Mouse (Mus musculus): Measurements from ENCODE around the gene Atrn. TPM values are rescaled to one million over a fixed set of nuclear protein-coding genes. Genes with fewer than 3 reads are reported as not detected.

Atrn gene
- polyA plus RNA-seq, 1 experiment from 2014 or later, result 5.0 TPM

GRCm38 (mm10) chr2:131055631-131056030 is 149.3 kb downstream of the Atrn start:
- H3K27me3 ChIP-seq (ENCODE audit: control insufficient read depth, insufficient read depth, low read depth, low read length), result peaks cover 43% of the 10 kb centered on the region
- H3K27ac ChIP-seq (ENCODE audit: low read length), result no peak overlapping the region
- H3K4me1 ChIP-seq (replicated peaks; ENCODE audit: control insufficient read depth, insufficient read depth, low read length), result peaks cover 23% of the 10 kb centered on the region
- no peak overlapping the region for H3K9ac ChIP-seq (ENCODE audit: low read length)
- no peaks in the 10 kb centered on the region for H3K9me3 ChIP-seq (ENCODE audit: control insufficient read depth, low read length)
- WGBS, result 4% methylated on average over 10 of the region's 10 CpGs
- no peaks in the 10 kb centered on the region for H3K36me3 ChIP-seq (ENCODE audit: control insufficient read depth, insufficient read depth, low read length)
- no peak overlapping the region for H3K4me3 ChIP-seq (ENCODE audit: low read length)
- H3K4me2 ChIP-seq (ENCODE audit: low read depth, low read length), result peak overlapping the region; percentile 3; the same call in 1 of the 2 replicates
- peak; percentile 38; the same call in 1 of the 2 replicates for ATAC-seq (ENCODE audit: low read depth)

- no peak overlapping the region for H3K27ac ChIP-seq (ENCODE audit: low read length)
- H3K4me1 ChIP-seq (replicated peaks; ENCODE audit: control insufficient read depth, insufficient read depth, low read length), result peaks cover 23% of the 10 kb centered on the region
- no peaks in the 10 kb centered on the region for H3K36me3 ChIP-seq (ENCODE audit: control insufficient read depth, insufficient read depth, low read length)
- WGBS, result 2% methylated on average over 10 of the region's 10 CpGs
- peak; percentile 49; the same call in 1 of the 2 replicates for ATAC-seq (ENCODE audit: low read depth)
- H3K9me3 ChIP-seq (ENCODE audit: control insufficient read depth, low read length), result no peaks in the 10 kb centered on the region
- peaks cover 42% of the 10 kb centered on the region for H3K27me3 ChIP-seq (ENCODE audit: control insufficient read depth, insufficient read depth, low read depth, low read length)
- no peak overlapping the region for H3K4me3 ChIP-seq (ENCODE audit: low read length)
- no peak overlapping the region for H3K9ac ChIP-seq (ENCODE audit: low read length)
- peak overlapping the region; percentile 3 for H3K4me2 ChIP-seq (ENCODE audit: low read depth, low read length)
These were observed 149.9 kb downstream of the Atrn start for GRCm38 (mm10) chr2:131056191-131056590.

GRCm38 (mm10) chr2:131058672-131059071 is 152.4 kb downstream of the Atrn start:
- H3K4me1 ChIP-seq (replicated peaks; ENCODE audit: control insufficient read depth, insufficient read depth, low read length), result peaks cover 26% of the 10 kb centered on the region
- 89% methylated on average over 8 of the region's 8 CpGs for WGBS

GRCm38 (mm10) chr2:131059377-131059776 is 153.1 kb downstream of the Atrn start:
- peaks cover 19% of the 10 kb centered on the region for H3K4me1 ChIP-seq (replicated peaks; ENCODE audit: control insufficient read depth, insufficient read depth, low read length)
- H3K27ac ChIP-seq (ENCODE audit: low read length), result no peak overlapping the region

More at GRCm38 (mm10) chr2:131058672-131059071, 152.4 kb downstream of the Atrn start:
- no peak overlapping the region for H3K27ac ChIP-seq (ENCODE audit: low read length)
- H3K36me3 ChIP-seq (ENCODE audit: control insufficient read depth, insufficient read depth, low read length), result no peaks in the 10 kb centered on the region
- ATAC-seq (ENCODE audit: low read depth), result no peak
- no peak overlapping the region for H3K4me2 ChIP-seq (ENCODE audit: low read depth, low read length)
- H3K4me3 ChIP-seq (ENCODE audit: low read length), result no peak overlapping the region
- no peak overlapping the region for H3K9ac ChIP-seq (ENCODE audit: low read length)
- peaks cover 32% of the 10 kb centered on the region for H3K27me3 ChIP-seq (ENCODE audit: control insufficient read depth, insufficient read depth, low read depth, low read length)
- H3K9me3 ChIP-seq (ENCODE audit: control insufficient read depth, low read length), result no peaks in the 10 kb centered on the region

GRCm38 (mm10) chr2:131059781-131060540 is 153.7 kb downstream of the Atrn start:
- H3K36me3 ChIP-seq (ENCODE audit: control insufficient read depth, insufficient read depth, low read length), result no peaks in the 10 kb centered on the region

More at GRCm38 (mm10) chr2:131059377-131059776, 153.1 kb downstream of the Atrn start:
- H3K27me3 ChIP-seq (ENCODE audit: control insufficient read depth, insufficient read depth, low read depth, low read length), result peaks cover 29% of the 10 kb centered on the region
- H3K4me3 ChIP-seq (ENCODE audit: low read length), result no peak overlapping the region
- no peaks in the 10 kb centered on the region for H3K36me3 ChIP-seq (ENCODE audit: control insufficient read depth, insufficient read depth, low read length)
- WGBS, result 12% methylated on average over 1 of the region's 1 CpGs
- no peak overlapping the region for H3K9ac ChIP-seq (ENCODE audit: low read length)
- H3K4me2 ChIP-seq (ENCODE audit: low read depth, low read length), result no peak overlapping the region
- no peaks in the 10 kb centered on the region for H3K9me3 ChIP-seq (ENCODE audit: control insufficient read depth, low read length)
- ATAC-seq (ENCODE audit: low read depth), result peak; percentile 41; the same call in 1 of the 2 replicates

GRCm38 (mm10) chr2:131060784-131061183 is 154.5 kb downstream of the Atrn start:
- Histone ChIP-seq H3K4me3 (ENCODE audit: low read length) (no peak overlapping the region), H3K36me3 (ENCODE audit: control insufficient read depth, insufficient read depth, low read length) (no peaks in the 10 kb centered on the region), H3K27me3 (ENCODE audit: control insufficient read depth, insufficient read depth, low read depth, low read length) (peaks cover 22% of the 10 kb centered on the region), H3K4me2 (ENCODE audit: low read depth, low read length) (no peak overlapping the region), H3K9me3 (ENCODE audit: control insufficient read depth, low read length) (no peaks in the 10 kb centered on the region), H3K4me1 (replicated peaks; ENCODE audit: control insufficient read depth, insufficient read depth, low read length) (peaks cover 17% of the 10 kb centered on the region), H3K27ac (ENCODE audit: low read length) (no peak overlapping the region), H3K9ac (ENCODE audit: low read length) (no peak overlapping the region)
- ATAC-seq (ENCODE audit: low read depth), result no peak
- WGBS, result 66% methylated on average over 6 of the region's 6 CpGs

More at GRCm38 (mm10) chr2:131059781-131060540, 153.7 kb downstream of the Atrn start:
- Histone ChIP-seq H3K4me3 (ENCODE audit: low read length) (no peak overlapping the region), H3K27me3 (ENCODE audit: control insufficient read depth, insufficient read depth, low read depth, low read length) (peaks cover 29% of the 10 kb centered on the region), H3K4me2 (ENCODE audit: low read depth, low read length) (no peak overlapping the region), H3K4me1 (replicated peaks; ENCODE audit: control insufficient read depth, insufficient read depth, low read length) (peaks cover 18% of the 10 kb centered on the region), H3K27ac (ENCODE audit: low read length) (no peak overlapping the region), H3K9ac (ENCODE audit: low read length) (no peak overlapping the region), H3K9me3 (ENCODE audit: control insufficient read depth, low read length) (no peaks in the 10 kb centered on the region)
- 71% methylated on average over 9 of the region's 9 CpGs for WGBS
- no peak for ATAC-seq (ENCODE audit: low read depth)

GRCm38 (mm10) chr2:131061607-131062006 is 155.3 kb downstream of the Atrn start:
- H3K9ac ChIP-seq (ENCODE audit: low read length), result no peak overlapping the region
- H3K4me1 ChIP-seq (replicated peaks; ENCODE audit: control insufficient read depth, insufficient read depth, low read length), result peaks cover 14% of the 10 kb centered on the region

GRCm38 (mm10) chr2:131063404-131063864 is 157.1 kb downstream of the Atrn start, which contains the start of gene Adam33:
Adam33 (minus strand) TSS chr2:131063814.
- no peak; the same call in 1 of the 2 replicates for ATAC-seq (ENCODE audit: low read depth)
- peak within 1 kb of the TSS; percentile 56 for H3K4me2 ChIP-seq (ENCODE audit: low read depth, low read length)
- WGBS, result 2% methylated on average over 27 of the region's 27 CpGs
- H3K36me3 ChIP-seq (ENCODE audit: control insufficient read depth, insufficient read depth, low read length), result no peaks in the 10 kb centered on the region
- no peak within 1 kb of the TSS for H3K27ac ChIP-seq (ENCODE audit: low read length)
- H3K4me1 ChIP-seq (replicated peaks; ENCODE audit: control insufficient read depth, insufficient read depth, low read length), result peaks cover 14% of the 10 kb centered on the region
- H3K4me3 ChIP-seq (ENCODE audit: low read length), result peak within 1 kb of the TSS; percentile 31
- peak within 1 kb of the TSS; percentile 38 for H3K9ac ChIP-seq (ENCODE audit: low read length)
- no peaks in the 10 kb centered on the region for H3K9me3 ChIP-seq (ENCODE audit: control insufficient read depth, low read length)
- H3K27me3 ChIP-seq (ENCODE audit: control insufficient read depth, insufficient read depth, low read depth, low read length), result peaks cover 19% of the 10 kb centered on the region

More at GRCm38 (mm10) chr2:131061607-131062006, 155.3 kb downstream of the Atrn start:
- H3K4me2 ChIP-seq (ENCODE audit: low read depth, low read length), result no peak overlapping the region
- ATAC-seq (ENCODE audit: low read depth), result no peak
- 36% methylated on average over 5 of the region's 5 CpGs for WGBS
- H3K9me3 ChIP-seq (ENCODE audit: control insufficient read depth, low read length), result no peaks in the 10 kb centered on the region
- no peak overlapping the region for H3K27ac ChIP-seq (ENCODE audit: low read length)
- no peaks in the 10 kb centered on the region for H3K36me3 ChIP-seq (ENCODE audit: control insufficient read depth, insufficient read depth, low read length)
- H3K4me3 ChIP-seq (ENCODE audit: low read length), result no peak overlapping the region
- H3K27me3 ChIP-seq (ENCODE audit: control insufficient read depth, insufficient read depth, low read depth, low read length), result peaks cover 19% of the 10 kb centered on the region

- no peak overlapping the region for H3K27ac ChIP-seq (ENCODE audit: low read length)
- no peaks in the 10 kb centered on the region for H3K36me3 ChIP-seq (ENCODE audit: control insufficient read depth, insufficient read depth, low read length)
- H3K4me3 ChIP-seq (ENCODE audit: low read length), result no peak overlapping the region
- no peak for ATAC-seq (ENCODE audit: low read depth)
- 54% methylated on average over 9 of the region's 9 CpGs for WGBS
- H3K27me3 ChIP-seq (ENCODE audit: control insufficient read depth, insufficient read depth, low read depth, low read length), result peaks cover 19% of the 10 kb centered on the region
- no peaks in the 10 kb centered on the region for H3K9me3 ChIP-seq (ENCODE audit: control insufficient read depth, low read length)
- peaks cover 6% of the 10 kb centered on the region for H3K4me1 ChIP-seq (replicated peaks; ENCODE audit: control insufficient read depth, insufficient read depth, low read length)
- H3K4me2 ChIP-seq (ENCODE audit: low read depth, low read length), result no peak overlapping the region
- no peak overlapping the region for H3K9ac ChIP-seq (ENCODE audit: low read length)
These were observed 160.0 kb downstream of the Atrn start for GRCm38 (mm10) chr2:131066342-131066741.

Data from lung, embryonic 16.5 days (tissue).